Mouse (Mus musculus) ES-Bruce4 (cell line): ENCODE results near the gene Pgk1. TPM values are rescaled to one million over a fixed set of nuclear protein-coding genes. Genes with fewer than 3 reads are reported as not detected.
A peak's percentile ranks its signal among the peaks of the same experiment; 100 is the strongest.

Experiments used
- H3K27ac ChIP-seq: 2 replicates; pipeline ENCODE4 v1.5.1; 2012; ENCODE audit warnings: low read length, inconsistent platforms; ENCODE audit not compliant: insufficient read depth
- H3K27me3 ChIP-seq: 2 replicates; pipeline ENCODE4 v1.6.1; 2012; ENCODE audit warnings: mild to moderate bottlenecking, low read length, inconsistent platforms; ENCODE audit not compliant: control insufficient read depth, poor library complexity, insufficient read depth, severe bottlenecking
- H3K36me3 ChIP-seq: 2 replicates; pipeline ENCODE4 v1.6.1; 2012; ENCODE audit warnings: inconsistent platforms, mild to moderate bottlenecking, low read length, moderate library complexity; ENCODE audit not compliant: control insufficient read depth, poor library complexity, insufficient read depth, severe bottlenecking
- H3K4me1 ChIP-seq: one replicate; pipeline ENCODE4 v1.8.1; 2011; ENCODE audit warnings: low read length; ENCODE audit not compliant: control insufficient read depth, insufficient read depth
- H3K4me3 ChIP-seq: 2 replicates; pipeline ENCODE4 v1.5.1; 2011; ENCODE audit warnings: low read depth, mild to moderate bottlenecking, low read length
- H3K9ac ChIP-seq: 2 replicates; pipeline ENCODE4 v1.6.1; 2012; ENCODE audit warnings: low read depth, mild to moderate bottlenecking, inconsistent platforms; ENCODE audit not compliant: poor library complexity, severe bottlenecking
- H3K9me3 ChIP-seq: replicated peaks from 2 replicates; pipeline ENCODE4 v1.6.1; 2012; ENCODE audit warnings: mild to moderate bottlenecking, low read length, inconsistent platforms; ENCODE audit not compliant: control insufficient read depth, poor library complexity, insufficient read depth, severe bottlenecking
- CTCF ChIP-seq: IDR thresholded peaks from one replicate; pipeline ENCODE4 v1.8.1; 2011; ENCODE audit warnings: low read depth, low read length
- EP300 ChIP-seq: IDR thresholded peaks from 2 replicates; pipeline ENCODE4 v1.6.1; 2011; ENCODE audit warnings: low read depth, low read length; ENCODE audit not compliant: insufficient read depth
- POLR2A ChIP-seq: IDR thresholded peaks from one replicate; pipeline ENCODE4 v1.8.1; 2011; ENCODE audit warnings: low read length; ENCODE audit not compliant: insufficient read depth
- polyA plus RNA-seq: library from polyadenylated mRNA; stranded (reverse); fragments of >200 nt; gene quantifications from 2 replicates; pipeline ENCODE4 v1.2.4, GENCODE M21; 2011; ENCODE audit warnings: low read depth; ENCODE audit not compliant: missing spikeins, insufficient read depth, insufficient read length

Pgk1 gene
- polyA plus RNA-seq = 877 and 973 TPM in 2 replicates

- Histone ChIP-seq H3K4me3 (peak within 1 kb of the TSS; percentile 97), H3K27ac (peak within 1 kb of the TSS; percentile 96), H3K4me1 (no peaks in the 10 kb centered on the region), H3K9me3 (no peaks in the 10 kb centered on the region), H3K27me3 (no peaks in the 10 kb centered on the region), H3K9ac (peak within 1 kb of the TSS; percentile 69), H3K36me3 (peaks cover 18% of the 10 kb centered on the region)
- no peak for TF ChIP-seq CTCF
- peak; percentile 47; the same call in 1 of the 2 replicates for TF ChIP-seq EP300
- peak; percentile 31 for TF ChIP-seq POLR2A
Observed at GRCm38 (mm10) chrX:106186713-106187649, at the start of gene Pgk1. TSS of gene Pgk1 (plus strand) at chrX:106187100.

GRCm38 (mm10) chrX:106139309-106140070 lies 47.4 kb upstream of the Pgk1 start:
- Histone ChIP-seq H3K9ac (no peak overlapping the region), H3K27ac (no peak overlapping the region), H3K9me3 (no peaks in the 10 kb centered on the region), H3K4me3 (no peak overlapping the region), H3K4me1 (no peaks in the 10 kb centered on the region), H3K36me3 (no peaks in the 10 kb centered on the region), H3K27me3 (no peaks in the 10 kb centered on the region)
- TF ChIP-seq CTCF (no peak), POLR2A (no peak), EP300 (no peak)

- Histone ChIP-seq H3K27ac (no peak within 1 kb of the TSS), H3K4me3 (no peak within 1 kb of the TSS), H3K4me1 (no peaks in the 10 kb centered on the region), H3K9me3 (no peaks in the 10 kb centered on the region), H3K36me3 (no peaks in the 10 kb centered on the region), H3K9ac (no peak within 1 kb of the TSS), H3K27me3 (no peaks in the 10 kb centered on the region)
- TF ChIP-seq CTCF (no peak), POLR2A (no peak), EP300 (no peak)
Observed at GRCm38 (mm10) chrX:106142936-106143335, 44.0 kb upstream of the Pgk1 start, which contains the start of gene Tlr13. TSS of gene Tlr13 (plus strand) at chrX:106143204.

GRCm38 (mm10) chrX:106148185-106148584 lies 38.7 kb upstream of the Pgk1 start:
- Histone ChIP-seq H3K9ac (no peak overlapping the region), H3K4me1 (no peaks in the 10 kb centered on the region), H3K27me3 (no peaks in the 10 kb centered on the region), H3K36me3 (no peaks in the 10 kb centered on the region), H3K27ac (no peak overlapping the region), H3K4me3 (no peak overlapping the region), H3K9me3 (no peaks in the 10 kb centered on the region)
- TF ChIP-seq CTCF (no peak), EP300 (no peak), POLR2A (no peak)

GRCm38 (mm10) chrX:106149460-106149859 lies 37.4 kb upstream of the Pgk1 start:
- no peaks in the 10 kb centered on the region for H3K27me3 ChIP-seq
- H3K4me3 ChIP-seq = no peak overlapping the region
- H3K9ac ChIP-seq = no peak overlapping the region
- TF ChIP-seq POLR2A (no peak), EP300 (no peak), CTCF (no peak)
- H3K27ac ChIP-seq = no peak overlapping the region
- H3K9me3 ChIP-seq = no peaks in the 10 kb centered on the region
- H3K36me3 ChIP-seq = no peaks in the 10 kb centered on the region
- H3K4me1 ChIP-seq = no peaks in the 10 kb centered on the region

GRCm38 (mm10) chrX:106154180-106154586 lies 32.7 kb upstream of the Pgk1 start:
- no peaks in the 10 kb centered on the region for H3K36me3 ChIP-seq
- no peak overlapping the region for H3K9ac ChIP-seq
- H3K27me3 ChIP-seq = no peaks in the 10 kb centered on the region
- no peak overlapping the region for H3K27ac ChIP-seq
- no peak overlapping the region for H3K4me3 ChIP-seq
- TF ChIP-seq POLR2A = no peak
- TF ChIP-seq CTCF = no peak
- no peak for TF ChIP-seq EP300
- H3K9me3 ChIP-seq = no peaks in the 10 kb centered on the region
- no peaks in the 10 kb centered on the region for H3K4me1 ChIP-seq
